ENCODE assay signal across 12 mouse cellular contexts in the genomic region with DNA sequence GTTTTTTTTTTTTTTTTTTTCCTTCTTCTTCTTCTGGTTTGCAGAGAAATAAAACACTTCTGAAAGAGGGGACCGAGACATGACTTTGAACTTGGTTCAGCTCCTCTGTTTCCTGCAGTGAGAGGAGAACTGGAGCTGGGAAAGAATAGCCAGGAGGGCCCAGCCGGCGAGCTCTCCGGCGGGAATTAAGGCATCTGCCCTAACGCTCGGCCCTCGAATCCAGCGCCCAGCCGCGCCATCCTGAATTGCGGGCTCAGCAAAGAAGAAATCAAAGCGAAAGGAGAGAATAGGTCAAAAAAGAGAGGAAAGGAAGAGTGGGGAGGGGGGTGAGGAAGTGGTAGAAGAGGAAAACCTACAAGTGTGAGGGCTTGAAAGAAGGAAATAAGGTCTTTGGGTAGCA. TPM values are rescaled to one million over a fixed set of nuclear protein-coding genes. Genes with fewer than 3 reads are reported as not detected.
A peak's percentile ranks its signal among the peaks of the same experiment; 100 is the strongest.
DNase-seq lines count a peak whose midpoint lies in the region; ATAC-seq and TF ChIP-seq lines count a peak whose summit lies in the region.
"Had no signal": no experiment of that assay in that cellular context is flagged by ENCODE, and none has a peak within 500 bp of the region (broad histone marks: within the 10 kb centered on the region; RNA-seq: fewer than 3 reads in every experiment).

No protein-coding gene starts in this region.

- no peak for TF ChIP-seq EP300 in liver, postnatal 0 days (IDR thresholded peaks at IDR 0.05; ENCODE audit: low read depth)

- H3K9ac ChIP-seq in lung, embryonic 14.5 days: no peak overlapping the region
- 0 out of 2 replicates have a peak overlapping the region, but pooled peaks have one; percentile 23 for H3K9ac ChIP-seq in forebrain, embryonic 16.5 days (replicated peaks; ENCODE audit: low read depth, low read length)
- no peak overlapping the region for H3K9ac ChIP-seq in heart, embryonic 11.5 days (ENCODE audit: low read depth, low read length)
- H3K9ac ChIP-seq in liver, postnatal 0 days (replicated peaks): no peak overlapping the region

- no peaks in the 10 kb centered on the region for H3K9me3 ChIP-seq in lung, embryonic 14.5 days (ENCODE audit: low read depth, low read length)
- H3K9me3 ChIP-seq in forebrain, embryonic 16.5 days (ENCODE audit: control insufficient read depth, low read length): no peaks in the 10 kb centered on the region
- H3K9me3 ChIP-seq in heart, embryonic 11.5 days (replicated peaks; ENCODE audit: control insufficient read depth, low read length): no peaks in the 10 kb centered on the region
- H3K9me3 ChIP-seq in liver, postnatal 0 days (ENCODE audit: low read length): no peaks in the 10 kb centered on the region

- H3K4me2 ChIP-seq in lung, embryonic 14.5 days: no peak overlapping the region
- H3K4me2 ChIP-seq in forebrain, embryonic 16.5 days (ENCODE audit: low read length): peak overlapping the region; percentile 38
- H3K4me2 ChIP-seq in heart, embryonic 11.5 days: no peak overlapping the region
- H3K4me2 ChIP-seq in liver, postnatal 0 days (ENCODE audit: low read depth, low read length): no peak overlapping the region

- no peak for TF ChIP-seq CTCF in lung, embryonic 14.5 days (IDR thresholded peaks at IDR 0.05; ENCODE audit: low read depth)
- no peak for TF ChIP-seq CTCF in liver, postnatal 0 days (IDR thresholded peaks at IDR 0.05; ENCODE audit: low read depth)

- no peaks in the 10 kb centered on the region for H3K4me1 ChIP-seq in lung, embryonic 14.5 days (ENCODE audit: insufficient read depth)
- H3K4me1 ChIP-seq in forebrain, embryonic 16.5 days (replicated peaks; ENCODE audit: control insufficient read depth, insufficient read depth, low read length): peaks cover 30% of the 10 kb centered on the region
- peaks cover 17% of the 10 kb centered on the region for H3K4me1 ChIP-seq in heart, embryonic 11.5 days (ENCODE audit: control insufficient read depth, insufficient read depth, low read length)
- peaks cover 13% of the 10 kb centered on the region for H3K4me1 ChIP-seq in liver, postnatal 0 days (ENCODE audit: insufficient read depth)

- WGBS in lung, embryonic 14.5 days: under 1% methylated on average over 13 of the region's 13 CpGs
- 9% methylated on average over 13 of the region's 13 CpGs for WGBS in forebrain, embryonic 16.5 days
- 2% methylated on average over 13 of the region's 13 CpGs for WGBS in heart, embryonic 11.5 days (ENCODE audit: insufficient replicate concordance)
- 2% methylated on average over 13 of the region's 13 CpGs for WGBS in liver, postnatal 0 days (ENCODE audit: insufficient replicate concordance)

- ATAC-seq in lung, embryonic 14.5 days (ENCODE audit: insufficient read depth): no peak
- no peak for ATAC-seq in forebrain, embryonic 16.5 days
- no peak for ATAC-seq in heart, embryonic 11.5 days (replicated peaks; ENCODE audit: insufficient number of reproducible peaks, low FRiP score, low TSS enrichment)
- no peak for ATAC-seq in liver, postnatal 0 days
- no peak for ATAC-seq in megakaryocyte-erythroid progenitor cell, adult 5-6 weeks (replicated peaks; ENCODE audit: low FRiP score, low TSS enrichment, poor library complexity, severe bottlenecking)

- H3K4me3 ChIP-seq in lung, embryonic 14.5 days (ENCODE audit: low read depth, low read length): no peak overlapping the region
- H3K4me3 ChIP-seq in forebrain, embryonic 16.5 days (replicated peaks; ENCODE audit: low read length): peak overlapping the region; percentile 56
- no peak overlapping the region for H3K4me3 ChIP-seq in heart, embryonic 11.5 days (ENCODE audit: low read depth, low read length)
- no peak overlapping the region for H3K4me3 ChIP-seq in liver, postnatal 0 days (ENCODE audit: low read depth, low read length)

- H3K27me3 ChIP-seq in lung, embryonic 14.5 days (ENCODE audit: insufficient read depth, low read length): peaks cover 99% of the 10 kb centered on the region
- H3K27me3 ChIP-seq in forebrain, embryonic 16.5 days (replicated peaks; ENCODE audit: control insufficient read depth, insufficient read depth, low read length): peaks cover 27% of the 10 kb centered on the region
- peaks cover 96% of the 10 kb centered on the region for H3K27me3 ChIP-seq in heart, embryonic 11.5 days (ENCODE audit: control insufficient read depth, insufficient read depth, low read length)
- H3K27me3 ChIP-seq in liver, postnatal 0 days (ENCODE audit: insufficient read depth, low read length): peaks cover 100% of the 10 kb centered on the region

- DNase-seq in lung, embryonic 14.5 days: peak; percentile 22
- DNase-seq in lung, postnatal 36 days: no peak
- peak; percentile 41 for DNase-seq in mesoderm, embryonic 11.5 days (ENCODE audit: low read depth, low spot score)
- no peak for DNase-seq in thymus, postnatal 14 days
- no peak for DNase-seq in liver, postnatal 0 days
- DNase-seq: gastrocnemius, postnatal 10 days; lung, postnatal 14 days had no signal

- no peak overlapping the region for H3K27ac ChIP-seq in lung, embryonic 14.5 days (ENCODE audit: low read depth)
- H3K27ac ChIP-seq in forebrain, embryonic 16.5 days (ENCODE audit: low read length): peak overlapping the region; percentile 29
- no peak overlapping the region for H3K27ac ChIP-seq in heart, embryonic 11.5 days (ENCODE audit: low read depth, low read length)
- H3K27ac ChIP-seq in liver, postnatal 0 days (ENCODE audit: low read depth): no peak overlapping the region

- no peaks in the 10 kb centered on the region for H3K36me3 ChIP-seq in lung, embryonic 14.5 days (ENCODE audit: insufficient read depth)
- no peaks in the 10 kb centered on the region for H3K36me3 ChIP-seq in forebrain, embryonic 16.5 days (ENCODE audit: control insufficient read depth, insufficient read depth)
- no peaks in the 10 kb centered on the region for H3K36me3 ChIP-seq in heart, embryonic 11.5 days (ENCODE audit: control insufficient read depth, insufficient read depth, low read length)
- H3K36me3 ChIP-seq in liver, postnatal 0 days (replicated peaks; ENCODE audit: insufficient read depth, low read length): no peaks in the 10 kb centered on the region

RNA-seq across cellular contexts. Expression of a gene that starts 3.1 kb away (rescaled TPM):
- not detected in 2 replicates for polyA plus RNA-seq in lung, embryonic 14.5 days (2014; fragmentation: Nextera tagmentation; extraction: Ambion mirVana)
- 4.4 and 5.6 TPM in 2 replicates for polyA plus RNA-seq in forebrain, embryonic 16.5 days (2015; fragmentation: Nextera tagmentation; extraction: Ambion mirVana)
- polyA plus RNA-seq in heart, embryonic 11.5 days (2014; fragmentation: Nextera tagmentation; extraction: Ambion mirVana): 0.07 TPM in 1 of 2 replicates, not detected in the other
- polyA plus RNA-seq in liver, postnatal 0 days (2015; fragmentation: Nextera tagmentation; extraction: Ambion mirVana): not detected in 2 replicates
- total RNA-seq in megakaryocyte-erythroid progenitor cell, adult 5-6 weeks (2014; fragmentation: Nextera tagmentation): not detected in 2 replicates
- not detected in 2 replicates for total RNA-seq in megakaryocyte-erythroid progenitor cell, adult 5-6 weeks (2017)
- total RNA-seq: gastrocnemius, postnatal 10 days; hematopoietic stem cell, adult 5-6 weeks had no signal

RNA-seq across cellular contexts. Expression of a gene that starts 6.7 kb away (rescaled TPM):
- polyA plus RNA-seq in lung, embryonic 14.5 days (2014; fragmentation: Nextera tagmentation; extraction: Ambion mirVana): not detected in 2 replicates
- polyA plus RNA-seq in forebrain, embryonic 16.5 days (2015; fragmentation: Nextera tagmentation; extraction: Ambion mirVana): 5.5 and 8.7 TPM in 2 replicates
- 0.16 TPM in 1 of 2 replicates, not detected in the other for polyA plus RNA-seq in heart, embryonic 11.5 days (2014; fragmentation: Nextera tagmentation; extraction: Ambion mirVana)
- polyA plus RNA-seq in liver, postnatal 0 days (2015; fragmentation: Nextera tagmentation; extraction: Ambion mirVana): not detected in 2 replicates
- not detected in 2 replicates for total RNA-seq in megakaryocyte-erythroid progenitor cell, adult 5-6 weeks (2014; fragmentation: Nextera tagmentation)
- total RNA-seq in megakaryocyte-erythroid progenitor cell, adult 5-6 weeks (2017): not detected in 2 replicates
- total RNA-seq: gastrocnemius, postnatal 10 days; hematopoietic stem cell, adult 5-6 weeks had no signal

RNA-seq across cellular contexts. Expression of a gene that starts 18.2 kb away (rescaled TPM):
- polyA plus RNA-seq in lung, embryonic 14.5 days (2014; fragmentation: Nextera tagmentation; extraction: Ambion mirVana): not detected in 2 replicates
- 0.16 and 0.41 TPM in 2 replicates for polyA plus RNA-seq in forebrain, embryonic 16.5 days (2015; fragmentation: Nextera tagmentation; extraction: Ambion mirVana)
- polyA plus RNA-seq in heart, embryonic 11.5 days (2014; fragmentation: Nextera tagmentation; extraction: Ambion mirVana): 0.10 TPM in 1 of 2 replicates, not detected in the other
- not detected in 2 replicates for polyA plus RNA-seq in liver, postnatal 0 days (2015; fragmentation: Nextera tagmentation; extraction: Ambion mirVana)
- total RNA-seq in megakaryocyte-erythroid progenitor cell, adult 5-6 weeks (2014; fragmentation: Nextera tagmentation): not detected in 2 replicates
- total RNA-seq in megakaryocyte-erythroid progenitor cell, adult 5-6 weeks (2017): not detected in 2 replicates
- total RNA-seq: gastrocnemius, postnatal 10 days; hematopoietic stem cell, adult 5-6 weeks had no signal
- polyA plus RNA-seq: cortical plate, adult 2 months had no signal

RNA-seq across cellular contexts. Expression of a gene that starts 21.2 kb away (rescaled TPM):
- polyA plus RNA-seq in lung, embryonic 14.5 days (2014; fragmentation: Nextera tagmentation; extraction: Ambion mirVana): not detected in 2 replicates
- polyA plus RNA-seq in forebrain, embryonic 16.5 days (2015; fragmentation: Nextera tagmentation; extraction: Ambion mirVana): 0.40 and 0.47 TPM in 2 replicates
- polyA plus RNA-seq in heart, embryonic 11.5 days (2014; fragmentation: Nextera tagmentation; extraction: Ambion mirVana): not detected in 2 replicates
- not detected in 2 replicates for polyA plus RNA-seq in liver, postnatal 0 days (2015; fragmentation: Nextera tagmentation; extraction: Ambion mirVana)
- not detected in 2 replicates for total RNA-seq in megakaryocyte-erythroid progenitor cell, adult 5-6 weeks (2014; fragmentation: Nextera tagmentation)
- not detected in 2 replicates for total RNA-seq in megakaryocyte-erythroid progenitor cell, adult 5-6 weeks (2017)
- total RNA-seq: gastrocnemius, postnatal 10 days; hematopoietic stem cell, adult 5-6 weeks had no signal

Comparison
In these comparisons a context has a peak if more than half of its experiments do, and no peak if none do; other contexts are left out.
1. DNase-seq: peak in lung, embryonic 14.5 days (single experiment) and mesoderm, embryonic 11.5 days (single experiment); none in lung, postnatal 36 days (single experiment), thymus, postnatal 14 days (single experiment) and liver, postnatal 0 days (single experiment).